Mouse (Mus musculus) monocyte, adult 2 months (primary cell): Measurements from ENCODE around the gene Kcnk15.

Experiments used
- DNase-seq, 2 experiments: peaks; one replicate each; pipeline ENCODE4 v3.0.0; 2022; ENCODE audit warnings: low spot score in 2 of 2, low read depth in 1 of 2

Gene Kcnk15

GRCm38 (mm10) chr2:163875484-163875883, 22.0 kb downstream of the Kcnk15 start:
- DNase-seq: no peak

DNA sequence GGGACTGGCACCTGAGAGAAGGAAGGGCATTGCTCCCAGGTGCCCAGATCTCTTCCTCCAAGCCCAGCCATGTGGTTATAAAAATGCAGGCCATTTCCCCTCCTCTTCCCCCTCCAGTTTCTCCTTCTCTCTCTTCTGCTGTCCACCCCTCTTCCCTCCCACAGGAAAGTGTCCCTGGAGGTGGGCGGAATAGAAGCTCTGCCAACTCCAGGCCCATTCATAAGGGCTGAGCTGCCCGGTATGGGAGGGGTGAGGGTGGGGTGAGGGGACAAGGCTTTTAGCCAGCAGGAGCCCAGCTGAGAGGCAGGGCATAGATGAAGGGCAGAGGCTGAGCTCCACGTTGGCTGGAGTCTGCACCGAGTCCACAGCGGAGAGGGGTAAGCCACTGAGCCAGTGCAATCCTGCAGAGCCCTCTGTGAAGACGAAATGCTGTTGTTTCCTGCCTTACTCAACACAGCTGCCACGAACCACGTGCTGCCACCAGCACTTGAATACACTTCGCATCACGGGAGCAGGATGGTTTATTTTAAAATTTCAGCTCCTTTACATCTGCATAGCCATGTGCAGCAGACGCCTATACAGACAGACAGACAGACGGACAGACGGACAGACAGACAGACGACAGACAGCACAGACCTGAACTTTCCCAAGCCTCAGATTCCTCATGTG, 23.5 kb downstream of the Kcnk15 start:
- DNase-seq: no peak

DNA sequence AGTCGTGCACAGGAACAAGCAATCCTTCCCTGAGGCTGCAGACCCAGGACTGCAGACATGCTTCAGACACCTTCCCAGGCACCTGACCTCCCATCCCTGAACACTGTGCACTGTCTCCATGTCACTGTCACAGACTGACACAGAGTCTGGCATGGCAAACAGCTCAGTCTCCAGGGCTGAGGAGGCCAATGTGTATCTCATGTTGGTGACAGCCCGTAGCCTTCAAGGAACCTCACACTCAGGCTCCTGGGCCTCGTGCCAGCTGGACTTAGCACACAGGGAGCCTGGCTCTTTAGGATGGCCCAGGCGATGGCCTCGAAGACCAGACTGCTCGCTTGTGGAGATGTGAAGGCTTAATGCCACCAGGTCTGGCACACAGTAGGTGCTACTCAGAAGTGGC, 27.4 kb downstream of the Kcnk15 start:
- DNase-seq: no peak

DNA sequence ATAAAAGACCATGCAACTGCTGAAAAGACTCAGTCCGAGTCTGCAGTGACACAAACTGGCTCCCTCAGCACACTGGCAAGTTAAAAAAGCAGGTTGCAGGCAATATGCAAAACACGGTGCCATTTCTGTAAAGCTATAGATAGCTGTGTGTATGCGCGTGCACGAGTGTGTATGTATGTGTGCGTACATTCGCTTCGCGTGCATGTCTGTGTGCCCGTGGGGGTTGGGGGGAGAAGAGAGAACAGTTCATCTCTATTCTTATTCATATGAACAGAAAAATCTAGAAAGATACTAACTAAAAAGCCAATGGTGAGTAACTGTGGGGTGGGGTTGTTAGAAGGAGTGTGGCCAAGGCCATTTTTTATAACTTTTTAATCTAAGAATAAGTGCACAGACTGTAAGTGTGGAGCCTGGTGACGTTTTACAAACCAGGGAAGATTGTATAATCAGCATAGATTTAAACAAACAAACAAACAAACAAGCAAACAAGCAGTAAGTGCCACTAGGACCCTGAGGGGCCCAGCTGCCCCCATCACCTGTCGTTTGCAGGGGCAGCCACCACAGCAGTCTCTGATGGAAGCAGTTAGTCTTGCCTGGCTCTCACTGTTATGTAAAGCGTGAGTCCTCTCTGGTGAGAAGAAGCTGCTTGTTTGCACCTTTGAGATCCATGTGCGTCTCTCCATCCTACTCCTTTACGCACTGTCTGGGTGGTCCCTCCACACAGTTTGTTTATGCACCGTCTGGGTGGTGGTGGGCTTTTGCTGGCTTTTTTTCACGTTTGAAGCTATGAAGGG, 29.6 kb downstream of the Kcnk15 start:
- no peak for DNase-seq

- no peak for DNase-seq
These were observed 36.0 kb downstream of the Kcnk15 start for GRCm38 (mm10) chr2:163889411-163889810.

GRCm38 (mm10) chr2:163890586-163890985, 37.1 kb downstream of the Kcnk15 start:
- no peak for DNase-seq

DNA sequence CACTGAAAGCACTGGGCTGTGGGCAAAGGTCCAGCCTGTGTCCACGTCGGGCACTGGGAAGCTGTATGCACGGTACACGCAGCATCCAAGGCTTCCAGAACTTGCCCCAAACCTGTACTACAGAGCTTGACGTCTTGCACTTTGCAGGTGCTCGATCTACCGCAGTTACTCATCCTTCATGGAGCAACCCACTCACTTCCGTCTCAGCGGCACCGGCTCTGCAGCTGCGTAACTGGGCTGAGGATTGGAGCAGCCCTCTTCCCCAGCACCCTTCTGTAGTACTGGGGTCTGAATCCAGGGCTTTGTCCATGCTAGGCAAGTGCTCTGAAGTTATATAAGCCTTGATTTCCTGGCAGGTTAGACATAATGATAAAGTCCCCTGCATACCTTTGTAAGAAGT, 37.8 kb downstream of the Kcnk15 start:
- no peak for DNase-seq

DNA sequence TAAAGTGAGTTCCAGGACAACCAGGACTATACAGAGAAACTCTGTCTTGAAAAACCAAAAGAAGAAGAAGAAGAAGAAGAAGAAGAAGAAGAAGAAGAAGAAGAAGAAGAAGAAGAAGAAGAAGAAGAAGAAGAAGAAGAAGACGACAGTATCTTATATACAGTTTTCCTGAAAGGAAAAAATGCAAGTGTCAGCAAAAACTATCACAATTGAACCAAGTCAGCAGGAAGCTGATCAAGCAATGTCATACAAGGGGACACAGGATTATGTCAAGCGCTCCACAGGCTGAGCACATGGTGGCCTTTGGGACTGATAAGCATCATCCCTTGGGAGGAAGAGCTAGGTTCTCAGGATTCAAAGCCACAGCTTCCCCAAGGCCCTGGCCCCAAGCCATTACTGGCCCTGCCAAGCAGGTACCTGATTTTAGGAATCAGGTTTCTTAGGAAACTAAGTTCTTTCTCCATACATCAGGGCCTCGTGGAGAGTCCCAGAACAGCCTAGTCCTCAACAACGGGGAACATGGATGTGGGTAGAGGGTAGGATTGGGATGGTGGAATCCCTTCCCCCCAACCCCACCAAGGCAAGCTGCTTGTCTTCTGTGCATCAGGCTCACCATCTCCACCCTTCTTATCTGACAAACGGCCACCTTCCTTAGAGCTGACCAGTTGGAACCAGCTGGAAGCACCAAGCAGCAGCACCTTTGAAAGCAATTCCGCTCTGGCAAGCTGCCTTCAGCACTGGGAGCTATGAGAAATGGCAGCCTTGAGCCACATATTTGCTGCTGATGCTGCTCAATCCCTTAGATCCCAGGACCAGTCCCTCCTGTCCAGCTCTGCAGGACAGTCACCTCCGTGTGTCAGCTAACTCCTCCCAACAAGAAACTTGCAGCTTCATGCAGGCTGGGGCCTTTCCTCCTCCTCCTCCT, 40.3 kb downstream of the Kcnk15 start:
- DNase-seq: no peak

GRCm38 (mm10) chr2:163895156-163895555, 41.7 kb downstream of the Kcnk15 start:
- DNase-seq: no peak

- no peak for DNase-seq
These were observed 43.6 kb downstream of the Kcnk15 start for GRCm38 (mm10) chr2:163897026-163897425.

DNA sequence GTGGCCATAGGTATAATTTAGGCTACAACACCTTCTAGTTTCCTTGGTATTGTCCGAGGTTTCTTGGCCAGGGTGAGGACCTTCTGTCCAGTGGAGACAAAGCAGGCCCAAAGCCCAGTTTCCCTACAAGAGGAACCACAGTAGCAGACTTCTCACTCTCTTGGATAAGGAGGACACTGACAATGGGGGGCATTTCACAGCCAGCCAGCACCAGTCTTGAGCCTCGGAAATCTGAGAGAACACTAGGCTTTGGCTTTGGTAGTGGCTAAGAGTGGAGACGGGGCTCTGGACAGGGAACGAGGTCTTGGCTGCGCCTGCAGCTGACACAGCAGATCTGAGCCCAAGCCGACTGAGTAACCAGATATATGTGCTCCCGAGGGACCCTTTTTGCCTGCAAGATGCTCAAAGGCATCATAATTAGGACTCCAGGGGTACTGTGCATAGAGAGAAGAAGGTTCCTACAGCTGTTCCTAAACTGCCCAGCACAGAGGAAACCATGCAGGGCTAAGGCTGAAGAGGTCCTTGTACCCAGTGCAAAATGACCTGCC, 44.6 kb downstream of the Kcnk15 start:
- no peak for DNase-seq

- no peak for DNase-seq
These were observed 46.5 kb downstream of the Kcnk15 start for GRCm38 (mm10) chr2:163899910-163900411.

- no peak for DNase-seq
These were observed 47.6 kb downstream of the Kcnk15 start for GRCm38 (mm10) chr2:163901043-163901442.

GRCm38 (mm10) chr2:163902448-163902847, 49.0 kb downstream of the Kcnk15 start:
- no peak for DNase-seq

GRCm38 (mm10) chr2:163903461-163903860, 50.0 kb downstream of the Kcnk15 start:
- no peak for DNase-seq

DNA sequence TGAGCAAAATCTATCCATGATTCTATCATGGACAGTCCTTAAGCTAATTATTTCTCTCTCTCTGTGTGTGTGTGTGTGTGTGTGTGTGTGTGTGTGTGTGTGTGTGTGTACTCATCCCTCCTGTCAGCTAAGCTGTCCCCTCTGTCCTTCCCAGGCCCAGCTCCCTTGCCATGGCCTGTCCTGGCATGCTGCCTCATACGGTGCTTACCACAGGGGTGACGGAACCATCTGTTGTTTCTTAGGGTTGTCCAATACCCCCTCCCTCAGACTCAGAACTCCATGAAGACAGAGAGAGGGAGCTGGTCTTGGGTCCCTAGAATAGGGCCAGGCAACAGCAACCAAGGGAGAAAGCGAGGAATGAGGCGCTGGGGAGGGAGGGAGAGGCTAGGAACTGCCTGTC, 50.9 kb downstream of the Kcnk15 start:
- no peak for DNase-seq

GRCm38 (mm10) chr2:163907131-163907530, 53.7 kb downstream of the Kcnk15 start:
- DNase-seq: no peak
